Mouse (Mus musculus) heart, postnatal 0 days (tissue): Measurements from ENCODE around the gene Id1.

Source experiments
- CTCF ChIP-seq: IDR thresholded peaks from 2 replicates; pipeline ENCODE4 v1.5.1; 2016; ENCODE audit warnings: antibody characterized with exemption, control low read depth, low read depth
- EP300 ChIP-seq: IDR thresholded peaks from 2 replicates; pipeline ENCODE4 v1.6.1; 2016; ENCODE audit warnings: antibody characterized with exemption, low read depth

DNA sequence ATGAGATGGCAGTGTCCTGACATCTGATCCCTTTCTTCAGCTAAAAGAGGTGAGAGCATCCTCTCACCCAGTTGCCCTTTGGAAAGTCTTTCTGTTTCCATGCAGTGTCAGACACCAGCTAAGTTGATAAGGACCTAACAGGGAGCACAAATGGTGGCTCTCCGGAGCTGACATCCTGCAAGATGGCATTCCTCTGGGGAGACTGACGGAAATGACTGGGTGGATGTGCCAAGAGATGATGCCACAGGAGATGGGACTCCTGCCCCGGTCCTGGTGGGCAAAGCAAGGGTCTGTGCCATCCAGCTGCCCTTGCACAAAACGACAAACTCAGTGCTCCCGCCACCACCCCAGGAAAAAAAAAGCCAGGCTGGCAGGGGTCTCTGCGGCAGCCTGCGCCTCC is 28.9 kb upstream of the Id1 start:
- TF ChIP-seq CTCF (no peak), EP300 (no peak)
